Mouse (Mus musculus) ES-E14 (cell line): Measurements from ENCODE around the gene Antxr1.

Source experiments
- CHD2 ChIP-seq: IDR thresholded peaks from 2 replicates; pipeline ENCODE4 v1.6.1; 2014; ENCODE audit warnings: mild to moderate bottlenecking, low read depth, low read length, inconsistent platforms
- ZNF384 ChIP-seq: IDR thresholded peaks from 2 replicates; pipeline ENCODE4 v1.6.1; 2012; ENCODE audit warnings: low read depth, low read length, inconsistent platforms

- no peak for TF ChIP-seq CHD2
- no peak for TF ChIP-seq ZNF384
These were observed 151.2 kb downstream of the Antxr1 start for GRCm38 (mm10) chr6:87184418-87184817.
